Mouse (Mus musculus) 3T3-L1 (cell line): Measurements from ENCODE around the gene Fpr-rs3.

Experiments used
- DNase-seq: peaks from one replicate; pipeline ENCODE4 v3.0.0-alpha.2; 2015; ENCODE audit warnings: low read depth, low spot score

Fpr-rs3 gene

GRCm38 (mm10) chr17:20624777-20625176 lies at the start of gene Fpr-rs3:
Gene Fpr-rs3 (minus strand): TSS chr17:20624877.
- DNase-seq, result no peak

GRCm38 (mm10) chr17:20596323-20596722 lies 28.4 kb downstream of the Fpr-rs3 start, which contains the start of gene Vmn2r110:
Gene Vmn2r110 (minus strand): TSS chr17:20596423.
- DNase-seq, result no peak
